Mouse (Mus musculus): ENCODE measurements around the gene Cdc42ep5.

Cdc42ep5 gene

DNA sequence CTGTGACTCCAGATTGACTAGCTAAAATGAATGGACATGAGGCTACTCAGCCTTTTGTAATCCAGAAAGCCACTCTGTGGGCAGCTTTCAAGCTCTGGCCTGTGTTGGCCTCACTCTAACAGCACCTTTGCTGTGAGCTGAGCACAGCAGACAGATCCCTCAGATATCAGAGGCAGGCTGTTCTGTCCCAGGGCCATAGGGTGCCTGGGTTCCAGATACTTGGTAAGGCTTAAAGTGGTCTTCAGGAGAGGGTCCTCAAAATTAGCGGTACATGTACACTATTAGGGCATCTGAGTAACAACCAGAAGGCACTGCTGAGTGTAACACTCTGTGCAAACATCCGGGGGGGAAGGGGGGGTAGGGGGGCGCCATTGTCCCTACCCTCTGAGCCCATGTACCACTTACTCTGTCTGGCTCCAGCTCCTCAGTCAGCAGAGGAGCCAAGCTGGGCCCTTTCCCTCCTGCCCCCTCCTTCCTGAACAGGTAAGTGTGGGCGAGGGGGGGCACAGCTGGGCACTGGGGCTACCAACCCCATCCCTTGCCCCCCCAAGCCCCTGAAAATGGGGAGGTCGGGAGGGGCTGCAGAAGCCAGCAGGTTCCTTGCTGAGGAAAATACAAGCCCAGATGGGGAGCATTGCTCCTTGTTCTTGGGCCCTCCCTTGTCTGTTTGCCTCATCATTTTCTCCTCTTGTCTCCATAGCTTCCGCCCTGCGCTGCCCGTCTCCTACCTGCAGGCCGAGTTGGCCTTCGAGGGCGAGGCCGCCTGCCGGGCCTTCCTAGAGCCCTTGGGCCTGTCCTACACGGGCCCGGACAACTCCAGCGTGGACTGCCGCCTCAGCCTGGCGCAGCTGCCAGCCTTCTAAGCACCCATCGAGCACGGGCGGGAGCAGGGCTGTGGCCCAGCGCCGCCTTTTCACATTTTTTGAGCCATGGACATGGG, 18.1 kb downstream of the Cdc42ep5 start:
- no peak for DNase-seq (ENCODE audit: low spot score in 2 of 2)

GRCm38 (mm10) chr7:4145552-4146190, 19.0 kb downstream of the Cdc42ep5 start:
- DNase-seq (ENCODE audit: low spot score in 2 of 2): peak in 1 of 2 experiments; percentile 55

DNA sequence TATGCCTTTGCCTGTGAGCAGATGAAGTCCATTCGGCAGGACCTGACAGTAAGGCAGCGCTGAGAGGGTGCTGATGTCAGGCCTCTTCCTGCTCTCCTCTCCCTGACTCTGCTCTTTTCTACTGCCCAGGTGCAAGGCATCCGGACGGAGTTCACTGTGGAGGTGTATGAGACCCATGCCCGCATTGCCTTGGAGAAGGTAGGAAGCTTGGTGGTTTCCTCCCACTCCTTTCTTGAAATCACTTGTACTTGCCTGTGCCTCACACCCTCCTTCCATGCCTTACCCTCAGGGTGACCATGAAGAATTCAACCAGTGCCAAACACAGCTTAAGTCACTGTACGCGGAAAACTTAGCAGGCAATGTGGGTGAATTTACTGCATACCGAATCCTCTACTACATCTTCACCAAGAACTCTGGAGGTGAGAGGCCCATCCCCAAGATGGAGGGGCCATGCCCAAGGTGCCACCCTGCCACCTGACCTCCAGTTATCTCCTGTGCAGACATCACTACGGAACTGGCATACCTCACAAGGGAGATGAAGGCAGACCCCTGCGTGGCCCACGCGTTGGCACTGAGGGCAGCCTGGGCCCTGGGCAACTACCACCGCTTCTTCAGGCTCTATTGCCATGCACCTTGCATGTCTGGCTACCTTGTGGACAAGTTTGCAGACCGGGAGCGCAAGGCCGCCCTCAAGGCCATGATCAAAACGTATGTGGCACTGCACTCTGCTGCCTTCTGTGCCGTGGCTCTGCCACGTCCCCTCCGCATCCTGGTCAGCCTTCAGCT, 19.7 kb downstream of the Cdc42ep5 start:
- DNase-seq (ENCODE audit: low spot score in 2 of 2): no peak

DNA sequence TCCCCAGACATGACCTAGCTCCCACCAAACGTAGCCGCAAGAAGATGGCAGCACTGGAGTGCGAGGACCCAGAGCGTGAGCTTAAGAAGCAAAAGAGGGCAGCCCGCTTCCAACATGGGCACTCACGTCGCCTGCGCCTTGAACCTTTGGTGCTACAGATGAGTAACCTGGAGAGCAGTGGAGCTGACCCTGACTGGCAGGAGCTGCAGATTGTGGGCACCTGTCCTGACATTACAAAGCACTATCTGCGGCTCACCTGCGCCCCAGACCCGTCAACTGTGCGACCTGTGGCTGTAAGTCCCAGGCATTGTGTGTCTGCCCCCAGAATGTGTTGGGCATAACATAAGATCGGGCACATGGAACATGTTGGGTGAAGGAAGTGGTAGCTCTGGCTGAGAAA, 20.6 kb downstream of the Cdc42ep5 start:
- DNase-seq (ENCODE audit: low spot score in 2 of 2): no peak

GRCm38 (mm10) chr7:4143506-4143905, 21.2 kb downstream of the Cdc42ep5 start:
- DNase-seq (ENCODE audit: low spot score in 2 of 2): no peak

GRCm38 (mm10) chr7:4142796-4143445, 21.7 kb downstream of the Cdc42ep5 start:
- no peak for DNase-seq (ENCODE audit: low spot score in 2 of 2)

DNA sequence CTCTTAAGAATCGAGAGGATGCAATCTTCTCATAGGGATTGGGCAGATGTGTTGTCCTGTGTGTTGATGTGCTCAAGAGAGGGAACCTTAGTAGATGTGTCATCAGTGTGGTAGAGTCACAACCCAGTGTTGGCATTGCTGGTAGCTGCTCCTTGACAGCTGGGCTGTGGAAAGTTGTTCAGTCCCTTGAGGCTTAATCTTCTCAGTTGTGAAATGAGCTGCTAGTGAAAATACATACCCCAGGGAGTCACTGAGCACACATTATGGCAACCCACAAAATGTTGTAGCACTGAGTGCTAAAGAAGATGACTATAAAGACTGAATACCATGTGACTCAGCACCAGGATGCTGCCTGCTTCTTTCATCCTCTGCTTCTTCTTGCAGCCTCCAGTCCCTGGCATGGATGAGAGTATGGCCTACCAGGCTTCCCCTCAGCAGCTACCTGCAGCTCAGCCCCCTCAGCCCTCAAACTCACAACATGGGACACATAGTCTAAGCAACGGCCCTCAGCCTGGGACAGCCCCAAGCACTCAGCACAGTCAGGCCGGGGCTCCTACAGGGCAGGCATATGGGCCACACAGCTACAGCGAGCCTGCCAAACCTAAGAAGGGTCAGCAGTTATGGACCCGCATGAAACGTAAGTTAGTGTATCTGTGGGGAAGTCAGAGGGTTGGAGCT, 22.9 kb downstream of the Cdc42ep5 start:
- DNase-seq (ENCODE audit: low spot score in 2 of 2): no peak

DNA sequence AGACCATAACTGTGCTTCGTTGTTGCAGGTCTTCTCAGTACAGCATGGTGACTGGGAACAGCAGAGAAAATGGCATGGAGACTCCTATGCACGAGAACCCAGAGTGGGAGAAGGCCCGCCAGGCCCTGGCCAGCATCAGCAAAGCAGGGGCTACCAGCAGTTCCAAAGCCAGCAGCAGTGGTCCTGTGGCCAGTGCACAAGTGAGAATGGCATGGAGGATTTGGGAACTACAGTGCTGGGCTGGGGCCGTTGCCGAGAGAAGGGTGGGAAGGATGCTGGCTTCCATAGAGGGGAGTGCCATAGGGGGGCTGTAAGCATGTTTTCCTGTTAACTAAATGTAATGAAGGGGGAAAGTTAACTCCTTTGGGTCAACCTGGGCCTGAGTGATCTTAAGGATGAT, 25.3 kb downstream of the Cdc42ep5 start:
- DNase-seq (ENCODE audit: low spot score in 2 of 2): no peak

DNA sequence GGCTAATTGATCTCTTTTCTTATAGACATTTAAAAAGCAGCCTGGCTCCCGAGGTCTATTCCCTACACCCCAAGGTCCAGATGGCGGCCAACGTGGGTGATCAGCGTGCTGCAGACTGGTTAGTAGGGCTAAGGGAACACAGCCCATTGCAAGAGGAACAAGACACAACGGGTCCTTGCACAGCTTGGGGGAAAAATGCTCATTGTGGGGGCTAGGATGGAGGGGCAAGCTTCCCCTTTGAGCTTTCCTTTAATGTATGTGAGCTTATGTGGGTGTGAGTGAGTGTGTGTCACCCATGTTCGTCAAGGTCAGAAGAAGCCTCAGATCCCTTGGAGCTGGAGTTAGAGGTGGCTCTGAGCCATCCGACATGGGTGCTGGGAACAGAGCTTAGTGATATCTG, 26.0 kb downstream of the Cdc42ep5 start:
- DNase-seq (ENCODE audit: low spot score in 2 of 2): no peak

GRCm38 (mm10) chr7:4138181-4138580, 26.5 kb downstream of the Cdc42ep5 start:
- DNase-seq (ENCODE audit: low spot score in 2 of 2): no peak

GRCm38 (mm10) chr7:4137746-4138145, 26.9 kb downstream of the Cdc42ep5 start:
- DNase-seq (ENCODE audit: low spot score in 2 of 2): no peak

DNA sequence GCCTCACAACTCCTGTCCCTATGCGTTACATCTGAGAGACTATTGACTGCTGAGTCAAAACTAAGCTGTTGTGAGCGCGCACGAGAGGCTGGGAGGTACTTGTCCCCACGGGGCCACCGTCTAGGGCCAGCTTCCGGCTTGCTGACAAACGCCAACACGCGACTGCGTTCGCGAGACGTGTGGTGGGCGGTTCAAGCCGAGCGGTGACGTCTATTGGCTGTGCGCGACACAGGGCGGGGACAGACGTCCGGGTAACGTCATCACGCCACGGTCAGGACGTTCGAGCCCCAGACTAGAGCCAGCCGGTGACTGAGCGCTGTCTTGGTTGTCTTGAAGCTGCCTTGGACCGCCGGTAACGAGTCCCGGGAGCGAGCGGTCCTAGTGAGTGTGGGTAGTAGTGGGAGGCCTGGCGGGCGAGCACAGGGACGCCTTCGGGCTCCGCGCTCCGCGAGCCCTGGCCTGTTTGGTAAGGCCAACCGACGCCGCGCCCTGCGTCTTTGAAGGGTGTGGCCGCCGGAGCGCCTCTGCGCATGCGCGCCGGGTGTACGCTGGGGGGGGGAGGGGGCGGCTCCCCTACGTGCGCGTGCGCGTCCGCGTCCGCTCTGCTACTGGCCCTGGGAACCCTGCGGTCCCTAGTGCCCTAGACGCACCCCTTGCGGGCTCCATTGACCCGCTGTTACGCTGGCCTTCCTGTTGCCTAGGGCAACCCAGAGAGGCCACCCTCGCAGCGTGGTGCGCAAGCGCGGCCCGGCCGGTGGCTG, 27.7 kb downstream of the Cdc42ep5 start, which contains the start of gene Leng8:
Leng8 (plus strand) TSS at position 269 of the 761 bp plus-strand sequence.
- peak; percentile 99 for DNase-seq (ENCODE audit: low spot score in 2 of 2)

- DNase-seq (ENCODE audit: low spot score in 2 of 2): no peak
Observed at GRCm38 (mm10) chr7:4136404-4136770, 28.3 kb downstream of the Cdc42ep5 start.

- DNase-seq (ENCODE audit: low spot score in 2 of 2): no peak
Observed at GRCm38 (mm10) chr7:4134911-4135310, 29.7 kb downstream of the Cdc42ep5 start.

- DNase-seq (ENCODE audit: low spot score in 2 of 2): no peak
Observed at GRCm38 (mm10) chr7:4132998-4133397, 31.7 kb downstream of the Cdc42ep5 start.

DNA sequence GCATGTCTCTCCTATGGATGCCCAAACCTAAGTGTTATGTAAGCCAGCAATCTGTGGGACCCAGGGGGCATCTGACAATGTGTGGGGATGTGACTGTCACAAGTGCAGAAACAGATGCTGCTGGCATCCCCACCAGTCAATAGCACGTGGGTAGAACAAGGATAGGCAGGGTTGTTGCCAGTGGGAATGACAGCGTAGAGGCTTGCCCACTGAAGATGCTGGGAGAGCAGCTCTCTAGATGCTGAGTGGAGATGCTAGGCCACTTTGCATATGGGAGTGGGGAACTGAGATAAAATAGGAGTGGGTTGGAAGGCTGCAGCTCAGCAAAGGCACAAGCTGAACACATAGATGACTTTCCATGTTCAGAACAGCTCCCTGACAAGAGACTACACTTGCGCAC, 32.1 kb downstream of the Cdc42ep5 start:
- peak in 1 of 2 experiments; percentile 48 for DNase-seq (ENCODE audit: low spot score in 2 of 2)

DNA sequence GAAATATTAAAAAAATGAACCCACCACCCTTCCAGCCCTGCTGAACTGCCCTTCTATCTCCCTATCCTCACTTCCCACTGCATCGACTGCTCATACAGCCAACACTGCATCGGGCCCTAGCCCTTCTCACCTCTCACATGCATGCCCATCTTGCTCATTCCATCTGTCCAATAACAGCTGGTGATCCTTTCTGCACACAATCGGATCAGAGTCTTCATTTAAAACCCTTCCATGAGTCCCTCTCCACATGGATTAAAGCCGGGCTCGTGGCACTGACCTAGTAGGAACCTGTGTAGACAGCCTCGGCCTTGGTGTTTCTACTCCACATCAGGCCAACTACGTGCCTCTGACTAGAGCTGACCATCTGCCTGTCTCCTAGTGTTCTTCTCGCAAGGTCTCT, 32.7 kb downstream of the Cdc42ep5 start:
- DNase-seq (ENCODE audit: low spot score in 2 of 2): peak in 1 of 2 experiments; percentile 8

DNA sequence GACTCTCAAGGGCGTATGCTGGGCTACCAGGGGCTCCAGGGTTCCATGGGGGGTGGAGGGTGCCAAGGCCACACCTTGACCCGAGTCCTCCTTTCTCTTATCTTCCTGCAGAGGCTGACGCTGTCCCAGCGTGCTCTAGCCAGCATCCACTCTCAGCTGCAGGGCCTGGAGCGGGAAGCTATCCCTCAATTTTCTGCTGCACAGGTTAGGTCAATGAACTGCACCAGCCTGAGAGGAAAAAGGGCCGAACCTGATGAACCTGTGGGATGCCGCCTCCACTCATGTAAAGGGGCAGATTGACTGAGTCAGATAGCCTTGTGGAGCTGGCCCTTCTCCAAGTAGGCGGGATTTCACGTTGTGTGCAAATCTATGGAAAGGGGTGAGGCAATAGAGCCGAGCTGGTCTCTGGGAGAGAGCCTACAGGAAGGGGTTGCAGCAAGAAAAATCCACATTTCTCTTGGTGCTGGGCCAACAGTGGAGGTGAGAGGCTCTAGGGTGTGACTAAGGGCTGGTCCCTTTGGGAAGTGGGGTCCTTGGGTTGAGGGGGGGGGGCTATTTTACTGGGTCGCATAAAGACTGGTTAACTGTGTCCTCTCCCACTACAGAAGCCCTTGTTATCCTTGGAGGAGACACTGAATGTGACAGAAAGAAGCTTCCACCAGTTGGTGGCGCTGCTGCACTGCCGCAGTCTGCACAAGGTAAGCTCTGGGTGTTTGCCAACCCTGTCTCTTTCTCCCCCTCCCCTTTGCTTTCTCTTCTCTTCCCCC, 33.8 kb downstream of the Cdc42ep5 start:
- peak in 1 of 2 experiments; percentile 71 for DNase-seq (ENCODE audit: low spot score in 2 of 2)

DNA sequence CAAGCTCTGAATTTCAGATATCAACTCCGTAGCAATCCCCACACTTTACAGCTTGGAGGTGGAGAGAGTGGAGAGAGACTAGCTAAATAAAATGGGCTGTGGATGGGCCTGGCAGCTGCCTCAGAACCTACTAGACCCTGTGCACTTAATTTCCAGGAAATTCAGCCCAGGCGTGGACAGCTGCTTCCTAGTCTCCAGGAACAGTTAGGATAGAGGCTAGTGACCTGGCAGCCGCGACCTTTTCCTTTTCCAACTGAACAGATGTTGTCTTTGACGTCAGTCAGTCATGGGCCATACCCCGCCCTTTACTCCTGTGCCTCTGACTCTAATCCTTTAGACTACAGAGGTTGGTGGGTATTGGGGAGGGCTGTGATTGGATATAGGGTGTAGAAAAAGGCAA, 35.8 kb downstream of the Cdc42ep5 start:
- DNase-seq (ENCODE audit: low spot score in 2 of 2): peak in 1 of 2 experiments; percentile 7
